Mouse (Mus musculus) skeletal muscle tissue, adult 2 months (tissue): ENCODE results near the gene Scel.
"Not testable (repeated sequence)": the region's sequence is repeated elsewhere in the genome, so short reads cannot be mapped to it uniquely, and the experiment has no call there.

Source experiments
- DNase-seq: peaks from one replicate; pipeline ENCODE4 v3.0.0-alpha.2; 2012; ENCODE audit warnings: low read depth, low spot score

The Scel gene

GRCm38 (mm10) chr14:103512802-103513472 lies at the start of gene Scel:
Gene Scel (plus strand): TSS chr14:103513342.
- no peak for DNase-seq

DNA sequence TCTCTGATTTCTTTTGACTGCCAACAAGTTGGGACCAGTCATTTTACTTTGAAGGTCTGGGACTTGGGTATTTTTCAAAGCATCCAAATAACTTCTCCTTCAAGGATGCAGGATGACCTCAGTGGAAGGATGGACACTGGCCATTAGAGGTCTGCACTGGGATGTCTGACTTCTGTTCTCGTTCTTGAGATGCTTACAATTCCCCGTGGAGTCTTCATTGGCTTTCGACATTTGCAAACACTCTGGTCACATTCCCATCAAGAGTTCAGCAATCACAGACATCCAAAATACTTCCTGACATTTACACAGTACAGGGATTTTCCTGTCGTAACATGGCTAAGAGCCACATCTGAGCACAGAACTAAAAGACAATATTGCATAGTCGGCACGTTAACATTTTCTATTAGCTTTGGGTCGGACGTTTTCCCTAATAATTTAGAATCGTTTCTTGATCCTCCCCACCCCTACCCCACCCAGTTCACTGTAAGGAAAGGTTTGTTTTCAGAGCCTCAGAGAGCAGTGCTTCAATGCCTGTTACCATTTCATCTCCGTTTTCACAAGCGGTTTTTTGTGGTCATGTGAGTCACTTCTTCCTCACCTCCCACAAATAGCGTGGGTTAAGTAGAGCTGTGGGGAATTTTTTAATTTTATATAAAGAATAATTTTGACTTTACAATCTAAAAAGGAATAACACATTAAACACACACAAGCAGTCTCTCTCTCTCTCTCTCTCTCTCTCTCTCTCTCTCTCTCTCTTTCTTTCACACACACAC lies 44.3 kb upstream of the Scel start:
- peak; percentile 58 for DNase-seq

GRCm38 (mm10) chr14:103469464-103470015 lies 43.6 kb upstream of the Scel start:
- DNase-seq = peak; percentile 88

- no peak for DNase-seq
These were observed 41.9 kb upstream of the Scel start for GRCm38 (mm10) chr14:103471074-103471778.

DNA sequence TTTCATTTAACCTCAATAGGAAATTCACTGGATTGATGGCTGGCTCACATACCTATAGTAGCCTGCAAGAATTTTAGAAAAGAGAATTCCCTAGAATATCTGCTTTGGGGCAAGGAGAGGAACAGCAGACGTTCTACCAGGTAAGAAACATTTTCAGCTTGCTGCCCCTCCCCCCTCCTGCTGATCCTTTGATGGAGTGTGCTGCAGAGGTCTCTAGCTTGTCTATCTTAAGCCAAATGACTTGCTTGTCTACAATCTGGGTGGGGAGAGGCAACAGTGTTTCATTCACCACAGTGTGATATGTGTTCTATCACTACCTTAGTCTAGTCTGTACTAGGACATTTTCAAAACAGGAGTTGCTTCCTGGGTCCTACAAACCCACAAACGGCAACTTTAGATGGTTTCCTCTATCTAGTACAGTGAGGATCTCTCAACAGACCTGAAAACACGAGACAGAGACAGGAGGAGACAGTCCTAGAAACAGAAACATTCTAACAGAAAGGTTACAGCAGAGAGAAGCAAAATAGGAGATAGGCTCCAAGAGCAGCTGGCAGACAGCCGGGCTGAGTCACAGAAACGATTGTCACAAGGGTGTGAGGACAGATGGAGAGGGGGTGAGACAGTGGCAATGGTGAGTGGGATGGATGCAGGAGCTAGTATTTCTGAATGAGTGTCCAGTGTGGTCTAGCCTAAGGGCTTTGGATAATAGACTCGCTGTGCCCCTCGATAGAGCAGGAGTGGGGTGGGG lies 41.2 kb upstream of the Scel start:
- DNase-seq = no peak

GRCm38 (mm10) chr14:103472554-103472905 lies 40.6 kb upstream of the Scel start:
- no peak for DNase-seq

- no peak for DNase-seq
These were observed 37.8 kb upstream of the Scel start for GRCm38 (mm10) chr14:103475312-103475711.

DNA sequence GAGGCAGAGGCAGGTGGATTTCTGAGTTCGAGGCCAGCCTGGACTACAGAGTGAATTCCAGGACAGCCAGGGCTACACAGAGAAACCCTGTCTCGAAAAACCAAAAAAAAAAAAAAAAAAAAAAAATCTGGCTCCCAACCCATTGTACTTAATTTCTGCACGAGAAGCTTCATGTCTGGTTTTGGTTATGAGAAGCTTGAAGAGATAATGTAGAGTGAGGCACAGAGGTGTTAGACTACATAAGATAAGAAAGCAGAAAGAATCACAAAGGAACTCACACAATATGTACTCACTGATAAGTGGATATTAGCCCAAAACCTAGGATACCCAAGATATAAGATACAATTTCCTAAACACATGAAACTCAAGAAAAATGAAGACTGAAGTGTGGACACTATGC lies 36.9 kb upstream of the Scel start:
- not testable (repeated sequence) for DNase-seq

- DNase-seq = no peak
These were observed 35.9 kb upstream of the Scel start for GRCm38 (mm10) chr14:103477281-103477680.

DNA sequence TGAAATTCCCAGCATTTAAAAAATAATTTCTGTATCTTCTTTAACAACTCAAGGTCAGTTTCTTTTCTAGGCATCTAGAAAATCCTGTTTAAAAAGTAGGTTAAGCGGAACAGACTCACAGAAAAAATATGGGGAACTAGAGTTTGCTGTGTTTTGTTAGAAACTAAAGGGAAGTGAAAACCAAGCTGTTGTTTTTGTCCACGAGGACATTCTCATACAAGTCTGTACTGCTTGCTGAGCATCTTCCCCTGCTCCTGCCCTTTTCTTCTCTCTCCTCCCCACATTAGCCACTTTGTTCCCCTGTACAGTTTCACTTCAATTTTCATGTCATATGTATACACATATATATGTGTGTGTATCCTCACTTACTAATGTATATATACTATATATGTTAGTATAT lies 35.2 kb upstream of the Scel start:
- DNase-seq = no peak

GRCm38 (mm10) chr14:103479446-103479845 lies 33.7 kb upstream of the Scel start:
- DNase-seq = no peak

- no peak for DNase-seq
These were observed 31.6 kb upstream of the Scel start for GRCm38 (mm10) chr14:103481514-103481913.

DNA sequence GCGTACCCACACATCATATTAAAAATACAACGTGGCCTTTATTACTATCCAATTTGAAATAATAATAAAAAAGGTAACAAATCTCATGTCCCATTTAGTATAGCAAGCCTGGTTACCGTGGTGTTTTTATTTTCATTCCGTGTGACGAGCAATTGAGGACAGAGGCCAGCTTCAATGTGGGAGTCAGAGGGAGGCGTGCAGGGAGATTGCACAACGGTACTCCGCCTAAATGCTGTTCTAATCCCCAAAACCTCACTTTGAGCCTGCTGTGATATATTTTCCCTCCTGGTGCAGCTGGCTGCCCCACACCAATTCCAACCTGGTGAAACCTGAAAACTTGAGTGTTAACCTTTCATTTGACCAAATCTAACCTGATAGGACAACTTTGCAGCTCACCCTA lies 27.5 kb upstream of the Scel start:
- no peak for DNase-seq

DNA sequence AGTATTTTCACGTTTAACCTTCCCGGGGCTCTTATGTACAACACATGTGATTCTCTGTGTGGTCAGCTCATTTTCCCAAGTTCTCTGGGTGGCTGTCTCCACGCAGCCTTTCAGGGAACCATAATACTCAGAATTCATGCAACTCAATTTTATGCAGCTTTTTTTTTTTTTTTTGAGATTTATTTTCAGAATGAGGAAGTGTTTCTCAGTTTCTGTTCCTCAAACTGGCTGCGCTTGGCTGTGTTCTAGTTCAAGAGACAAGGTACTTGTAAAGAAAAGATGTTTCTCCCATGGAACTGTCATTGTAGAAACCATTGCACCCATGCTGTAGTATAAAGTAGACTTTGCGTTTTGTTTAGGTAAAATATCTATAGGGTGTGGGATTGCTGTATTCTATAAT lies 26.2 kb upstream of the Scel start:
- no peak for DNase-seq

DNA sequence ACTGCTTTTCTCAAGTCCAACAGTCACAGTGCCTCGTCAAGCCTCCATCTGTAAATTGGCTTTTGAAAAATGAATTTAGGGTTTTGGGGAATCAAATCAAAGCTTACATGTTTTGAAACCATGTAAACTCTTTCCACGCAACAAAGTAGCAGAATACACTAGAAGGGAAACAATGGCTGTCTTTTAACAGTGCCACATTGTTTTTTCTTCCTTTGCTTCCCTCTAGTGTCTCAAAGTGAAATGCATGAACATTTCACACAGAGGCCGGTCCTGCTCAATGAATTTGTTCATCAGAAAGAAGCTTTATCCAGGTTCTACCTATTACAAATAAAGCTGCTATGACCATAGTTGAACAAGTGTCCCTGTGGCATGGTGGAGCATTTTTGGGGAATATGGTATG lies 24.5 kb upstream of the Scel start:
- no peak for DNase-seq

DNA sequence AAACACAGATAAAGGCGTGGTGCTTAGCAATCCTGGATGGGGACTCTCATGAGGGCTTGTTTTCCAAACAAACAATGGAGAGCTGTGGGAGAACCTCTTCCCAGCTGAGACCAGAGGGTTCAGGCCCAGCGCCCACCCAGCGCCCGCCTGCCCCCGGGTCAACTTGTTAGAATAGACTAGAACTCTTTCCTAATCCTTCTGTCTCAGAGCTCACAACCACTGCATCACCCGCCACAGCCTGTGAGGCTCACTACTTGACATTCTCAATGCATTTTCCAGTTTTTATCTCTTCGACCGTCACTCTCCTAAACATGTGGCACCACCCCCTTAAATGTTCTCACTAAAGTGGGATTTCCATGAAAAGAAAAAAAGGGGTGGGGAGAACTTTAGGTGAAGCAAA lies 14.9 kb upstream of the Scel start:
- DNase-seq = no peak

- DNase-seq = no peak
These were observed 14.5 kb upstream of the Scel start for GRCm38 (mm10) chr14:103498613-103499012.

DNA sequence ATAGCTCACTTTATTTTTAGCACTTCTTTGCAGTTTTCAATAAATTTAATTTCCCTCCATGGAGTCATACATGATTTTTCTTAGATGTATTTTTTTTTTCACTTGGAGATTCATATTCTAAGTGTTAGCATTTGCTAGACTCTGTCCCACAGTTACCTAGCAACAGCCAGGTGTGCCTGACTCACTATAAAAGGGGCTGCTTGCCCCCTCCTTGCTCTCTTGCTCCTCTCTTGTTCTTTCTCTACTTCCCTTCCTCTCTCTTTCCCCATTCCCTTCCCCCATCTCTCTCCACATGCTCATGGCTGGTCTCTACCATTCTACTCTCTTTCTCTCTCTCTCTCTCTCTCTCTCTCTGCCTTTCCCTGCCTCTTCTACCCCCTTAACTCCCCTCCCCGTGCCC lies 14.1 kb upstream of the Scel start:
- DNase-seq = no peak

DNA sequence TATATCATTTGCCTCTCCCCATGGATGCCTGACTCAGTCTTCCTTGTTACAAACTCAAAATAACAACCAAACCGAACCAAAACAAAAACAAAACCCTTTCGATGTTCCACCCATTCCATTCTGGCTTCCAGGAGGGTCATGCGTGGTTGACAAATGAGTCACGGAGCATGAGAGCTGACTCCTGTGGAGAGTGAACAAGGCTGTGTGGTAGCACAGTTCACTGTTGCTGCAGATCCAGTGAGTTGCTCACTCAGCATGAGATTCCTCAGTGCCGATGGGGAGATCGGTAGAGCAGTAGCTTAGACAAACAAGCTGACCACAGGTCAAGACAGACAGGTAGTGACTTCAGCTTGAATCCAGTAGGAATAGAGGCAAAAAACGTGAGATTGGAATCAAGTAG lies 12.8 kb upstream of the Scel start:
- no peak for DNase-seq

GRCm38 (mm10) chr14:103500941-103501340 lies 12.2 kb upstream of the Scel start:
- no peak for DNase-seq

DNA sequence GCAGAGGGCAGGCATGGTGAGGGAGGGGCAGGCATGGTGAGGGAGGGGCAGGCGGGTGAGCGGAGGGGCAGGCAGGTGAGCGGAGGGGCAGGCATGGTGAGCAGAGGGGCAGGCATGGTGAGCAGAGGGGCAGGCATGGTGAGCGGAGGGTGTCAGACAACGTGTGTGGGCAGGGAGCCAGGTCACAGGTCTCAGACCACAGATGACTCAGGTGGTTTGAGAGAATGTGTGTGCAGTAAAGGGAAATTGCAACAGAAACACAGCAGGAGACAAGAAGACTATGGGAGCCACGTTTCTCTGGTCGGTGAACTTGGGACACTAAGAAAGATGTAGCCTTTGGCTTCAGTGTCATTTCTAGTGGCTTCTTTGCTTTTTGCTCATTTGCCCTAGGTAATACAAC lies 8.6 kb upstream of the Scel start:
- DNase-seq = no peak

- DNase-seq = no peak
These were observed 3.6 kb upstream of the Scel start for GRCm38 (mm10) chr14:103509544-103509943.
